ENCODE assay signal across 9 mouse cellular contexts in genomic region chr12:73989594-73989993, GRCm38 (mm10). TPM values are rescaled to one million over a fixed set of nuclear protein-coding genes. Genes with fewer than 3 reads are reported as not detected.
A peak's percentile ranks its signal among the peaks of the same experiment; 100 is the strongest.
DNase-seq lines count a peak whose midpoint lies in the region; ATAC-seq lines count a peak whose summit lies in the region.
"Had no signal": no experiment of that assay in that cellular context is flagged by ENCODE, and none has a peak within 500 bp of the region (broad histone marks: within the 10 kb centered on the region; RNA-seq: fewer than 3 reads in every experiment).

No protein-coding gene starts in this region.

- peak; percentile 53 for DNase-seq in heart, adult 8-10 months (ENCODE audit: low spot score)
- DNase-seq in 416B (ENCODE audit: low read depth) (peak; percentile 71), NIH3T3 (ENCODE audit: low read depth) (peak; percentile 72)
- DNase-seq in embryonic facial prominence, embryonic 11.5 days (ENCODE audit: low spot score): peak; percentile 24
- DNase-seq in layer of hippocampus, postnatal 10 days (ENCODE audit: low spot score in 2 of 2): peak; percentile 58 to 60
- DNase-seq in spleen, postnatal 10 days (ENCODE audit: low spot score in 2 of 2): peak; percentile 42 to 75
- no peak for DNase-seq in frontal cortex, postnatal 25 days (ENCODE audit: low spot score in 2 of 2)

- H3K4me3 ChIP-seq in heart, embryonic 11.5 days (ENCODE audit: low read depth, low read length): no peak overlapping the region
- no peak overlapping the region for H3K4me3 ChIP-seq in embryonic facial prominence, embryonic 11.5 days (ENCODE audit: low read depth, low read length)
- H3K4me3 ChIP-seq: limb, embryonic 12.5 days had no signal

- no peak for ATAC-seq in heart, embryonic 11.5 days (replicated peaks; ENCODE audit: insufficient number of reproducible peaks, low FRiP score, low TSS enrichment)
- ATAC-seq in embryonic facial prominence, embryonic 11.5 days (replicated peaks; ENCODE audit: insufficient number of reproducible peaks, low FRiP score, low TSS enrichment, low read depth): no peak

- no peaks in the 10 kb centered on the region for H3K4me1 ChIP-seq in heart, embryonic 11.5 days (ENCODE audit: control insufficient read depth, insufficient read depth, low read length)
- no peaks in the 10 kb centered on the region for H3K4me1 ChIP-seq in embryonic facial prominence, embryonic 11.5 days (ENCODE audit: control insufficient read depth, insufficient read depth, low read length)
- H3K4me1 ChIP-seq: limb, embryonic 12.5 days had no signal

- peaks cover under 1% of the 10 kb centered on the region; the same call in 1 of the 2 replicates for H3K36me3 ChIP-seq in heart, embryonic 11.5 days (ENCODE audit: control insufficient read depth, insufficient read depth, low read length)
- peaks cover 3% of the 10 kb centered on the region; the same call in 1 of the 2 replicates for H3K36me3 ChIP-seq in embryonic facial prominence, embryonic 11.5 days (replicated peaks; ENCODE audit: control insufficient read depth, insufficient read depth, low read depth, low read length)

- H3K27ac ChIP-seq in heart, embryonic 11.5 days (ENCODE audit: low read depth, low read length): no peak overlapping the region
- H3K27ac ChIP-seq in embryonic facial prominence, embryonic 11.5 days (replicated peaks; ENCODE audit: low read depth, low read length): no peak overlapping the region
- H3K27ac ChIP-seq: limb, embryonic 12.5 days had no signal

- no peak overlapping the region for H3K9ac ChIP-seq in heart, embryonic 11.5 days (ENCODE audit: low read depth, low read length)
- H3K9ac ChIP-seq in embryonic facial prominence, embryonic 11.5 days (replicated peaks; ENCODE audit: low read length): no peak overlapping the region
- H3K9ac ChIP-seq: limb, embryonic 12.5 days had no signal

- H3K27me3 ChIP-seq in heart, embryonic 11.5 days (ENCODE audit: control insufficient read depth, insufficient read depth, low read length): no peaks in the 10 kb centered on the region
- no peaks in the 10 kb centered on the region for H3K27me3 ChIP-seq in embryonic facial prominence, embryonic 11.5 days (ENCODE audit: control insufficient read depth, insufficient read depth, low read length)
- H3K27me3 ChIP-seq: limb, embryonic 12.5 days had no signal

- no peaks in the 10 kb centered on the region for H3K9me3 ChIP-seq in heart, embryonic 11.5 days (replicated peaks; ENCODE audit: control insufficient read depth, low read length)
- no peaks in the 10 kb centered on the region for H3K9me3 ChIP-seq in embryonic facial prominence, embryonic 11.5 days (replicated peaks; ENCODE audit: control insufficient read depth, low read length)
- H3K9me3 ChIP-seq: limb, embryonic 12.5 days had no signal

- no peak overlapping the region for H3K4me2 ChIP-seq in heart, embryonic 11.5 days
- no peak overlapping the region for H3K4me2 ChIP-seq in embryonic facial prominence, embryonic 11.5 days (ENCODE audit: low read depth, low read length)
- H3K4me2 ChIP-seq: limb, embryonic 12.5 days had no signal

RNA-seq across cellular contexts. Expression of gene Syt16, which starts 7.9 kb away (rescaled TPM):
- not detected for total RNA-seq in heart, adult 8-10 months (2022)
- 0.49 and 0.52 TPM in 2 replicates for polyA plus RNA-seq in heart, embryonic 11.5 days (2014; fragmentation: Nextera tagmentation; extraction: Ambion mirVana)
- polyA plus RNA-seq in embryonic facial prominence, embryonic 11.5 days (2014; fragmentation: Nextera tagmentation; extraction: Ambion mirVana): 5.2 and 7.0 TPM in 2 replicates
- total RNA-seq in layer of hippocampus, postnatal 10 days (2021): 10 to 100 TPM; 74.6 to 78.0 TPM

RNA-seq across cellular contexts. Expression of gene Snapc1, which starts 25.3 kb away (rescaled TPM):
- 10 to 100 TPM in 1 of 4 experiments, 1 to 10 TPM in 3; 8.4 to 14.0 (median 9.2) TPM for total RNA-seq in heart, adult 8-10 months (2022)
- polyA plus RNA-seq in heart, embryonic 11.5 days (2014; fragmentation: Nextera tagmentation; extraction: Ambion mirVana): 17.8 and 21.2 TPM in 2 replicates
- polyA plus RNA-seq in embryonic facial prominence, embryonic 11.5 days (2014; fragmentation: Nextera tagmentation; extraction: Ambion mirVana): 20.5 and 23.8 TPM in 2 replicates
- total RNA-seq in layer of hippocampus, postnatal 10 days (2021): 10 to 100 TPM; 27.4 to 34.5 TPM

RNA-seq across cellular contexts. Expression of gene Gm49321, which starts 52.1 kb away (rescaled TPM):
- total RNA-seq in heart, adult 8-10 months (2022): 10 to 100 TPM in 1 of 4 experiments, 1 to 10 TPM in 3; 5.1 to 10.5 (median 6.7) TPM
- 12.0 and 14.1 TPM in 2 replicates for polyA plus RNA-seq in heart, embryonic 11.5 days (2014; fragmentation: Nextera tagmentation; extraction: Ambion mirVana)
- 14.8 and 15.0 TPM in 2 replicates for polyA plus RNA-seq in embryonic facial prominence, embryonic 11.5 days (2014; fragmentation: Nextera tagmentation; extraction: Ambion mirVana)
- total RNA-seq in layer of hippocampus, postnatal 10 days (2021): 10 to 100 TPM in 1 of 2 experiments, 1 to 10 TPM in 1; 4.9 to 12.5 TPM

Comparison
In these comparisons a context has a peak if more than half of its experiments do, and no peak if none do; other contexts are left out.
1. DNase-seq: peak in heart, adult 8-10 months (single experiment), 416B (single experiment), NIH3T3 (single experiment), embryonic facial prominence, embryonic 11.5 days (single experiment), layer of hippocampus, postnatal 10 days (2 of 2) and spleen, postnatal 10 days (2 of 2); none in frontal cortex, postnatal 25 days (0 of 2).
2. RNA of gene Syt16, which starts 7.9 kb away (total RNA-seq): 74.6 to 78.0 TPM in layer of hippocampus, postnatal 10 days; not detected in heart, adult 8-10 months; every median in the first group is over 10 times any median in the second.